Mouse (Mus musculus): ENCODE results near the gene P2ry6. TPM values are rescaled to one million over a fixed set of nuclear protein-coding genes. Genes with fewer than 3 reads are reported as not detected.

Gene P2ry6
- polyA plus RNA-seq, 1 experiment from 2014 or later, result 11.9 TPM

DNA sequence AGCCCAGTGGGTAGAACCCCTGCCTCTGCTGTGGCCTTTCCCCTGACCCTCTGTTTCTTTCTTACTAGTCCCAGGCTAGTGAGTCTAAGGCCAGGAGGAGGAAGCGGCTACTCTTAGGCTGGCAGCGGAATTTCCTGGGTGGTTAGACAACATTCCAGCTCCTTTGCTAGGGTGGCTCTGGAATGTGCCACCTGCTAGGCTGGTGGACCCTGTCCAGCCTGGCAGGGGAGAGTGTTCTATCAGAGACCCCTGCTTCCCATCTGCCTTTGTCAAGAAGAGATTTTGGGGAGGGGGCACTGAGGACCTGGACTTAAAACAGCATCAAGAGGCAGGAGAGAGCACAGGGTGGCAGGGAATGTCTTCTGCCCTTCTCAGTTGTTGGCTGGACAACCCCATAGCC, 31.8 kb upstream of the P2ry6 start:
- ATAC-seq (replicated peaks; ENCODE audit: low FRiP score, low TSS enrichment, low read depth), result no peak
- no peaks in the 10 kb centered on the region for H3K36me3 ChIP-seq (ENCODE audit: control insufficient read depth, insufficient read depth, low read length)

DNA sequence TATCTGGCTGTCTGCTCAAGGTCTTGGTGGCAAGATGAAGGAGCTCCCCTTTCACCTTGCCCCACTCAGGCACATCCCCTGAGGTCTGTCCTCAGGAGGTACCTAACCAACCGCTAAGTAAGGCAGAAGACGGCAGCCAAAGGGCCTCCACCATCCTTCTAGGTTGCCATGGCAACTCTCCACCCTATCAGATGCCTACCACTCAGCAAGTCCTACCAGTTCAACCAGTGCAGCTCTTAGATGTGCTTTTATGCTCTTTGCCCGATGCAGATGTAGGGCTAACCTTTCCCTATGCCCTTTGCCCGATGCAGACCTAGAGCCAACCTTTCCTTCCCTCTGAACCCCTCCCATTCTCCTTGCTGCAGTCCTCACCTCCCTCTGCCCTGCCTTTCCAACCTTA, 30.7 kb upstream of the P2ry6 start:
- no peak for DNase-seq (ENCODE audit: low spot score)
- ATAC-seq (replicated peaks; ENCODE audit: low FRiP score, low TSS enrichment, low read depth), result peak; percentile 32; the same call in 1 of the 2 replicates
- no peak overlapping the region for H3K9ac ChIP-seq (ENCODE audit: low read length)
- H3K36me3 ChIP-seq (ENCODE audit: control insufficient read depth, insufficient read depth, low read length), result no peaks in the 10 kb centered on the region
- no peak overlapping the region for H3K4me3 ChIP-seq (ENCODE audit: low read depth, low read length)
- H3K9me3 ChIP-seq (ENCODE audit: control insufficient read depth, low read length), result no peaks in the 10 kb centered on the region
- no peak overlapping the region for H3K4me2 ChIP-seq (ENCODE audit: low read length)
- H3K27ac ChIP-seq (ENCODE audit: low read depth), result no peak overlapping the region
- WGBS, result 59% methylated on average over 4 of the region's 4 CpGs
- H3K27me3 ChIP-seq (replicated peaks; ENCODE audit: control insufficient read depth, insufficient read depth, low read length), result peaks cover 7% of the 10 kb centered on the region; the same call in 1 of the 2 replicates
- H3K4me1 ChIP-seq (replicated peaks; ENCODE audit: control insufficient read depth, insufficient read depth, low read length), result peaks cover 9% of the 10 kb centered on the region

More for the DNA sequence above, 31.8 kb upstream of the P2ry6 start:
- Histone ChIP-seq H3K9me3 (ENCODE audit: control insufficient read depth, low read length) (no peaks in the 10 kb centered on the region), H3K4me3 (ENCODE audit: low read depth, low read length) (no peak overlapping the region), H3K9ac (ENCODE audit: low read length) (no peak overlapping the region), H3K27ac (ENCODE audit: low read depth) (no peak overlapping the region), H3K4me1 (replicated peaks; ENCODE audit: control insufficient read depth, insufficient read depth, low read length) (peaks cover 9% of the 10 kb centered on the region), H3K4me2 (ENCODE audit: low read length) (no peak overlapping the region), H3K27me3 (replicated peaks; ENCODE audit: control insufficient read depth, insufficient read depth, low read length) (peaks cover 18% of the 10 kb centered on the region)
- 67% methylated on average over 2 of the region's 2 CpGs for WGBS
- DNase-seq (ENCODE audit: low spot score), result no peak

DNA sequence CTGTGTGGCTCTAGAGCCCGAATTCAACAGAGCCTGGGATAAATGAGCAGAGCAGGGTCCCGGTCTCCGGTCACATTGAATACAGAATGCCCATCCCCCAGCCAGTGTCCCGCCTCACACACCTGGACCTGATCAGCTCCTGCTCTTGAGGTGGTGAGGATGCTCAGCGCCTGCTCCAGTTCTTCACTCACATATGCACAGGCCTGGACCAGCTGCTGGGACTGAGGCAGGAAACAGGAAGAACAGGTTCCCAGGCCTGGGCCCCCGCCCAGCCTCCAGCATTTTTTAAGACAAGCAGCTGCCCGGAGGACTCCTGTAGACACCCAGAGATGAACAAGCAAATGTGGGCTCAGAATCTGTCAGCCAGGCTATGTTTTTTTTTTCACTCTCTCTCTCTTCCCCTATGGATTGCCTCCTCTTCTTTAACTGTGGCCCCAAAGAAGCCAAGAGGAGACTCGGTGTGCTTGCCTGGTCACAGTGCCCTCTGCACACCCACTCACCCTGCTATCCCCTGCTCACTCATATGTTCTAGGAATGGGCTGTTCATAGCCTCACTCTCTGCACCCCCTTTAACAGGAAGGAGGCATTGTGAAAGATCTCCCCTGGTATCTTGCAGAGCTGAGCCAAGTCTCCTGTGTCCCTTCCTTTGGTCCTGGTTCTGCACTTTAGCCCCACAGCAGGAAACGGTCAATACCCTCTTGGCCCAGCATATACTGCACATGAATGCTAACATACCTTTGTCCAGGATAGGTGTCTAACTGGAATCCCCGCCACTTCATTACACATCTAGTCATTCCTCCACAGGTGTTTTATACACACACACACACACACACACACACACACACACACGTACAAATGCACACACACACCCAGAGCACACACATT, 29.2 kb upstream of the P2ry6 start:
- Histone ChIP-seq H3K9me3 (ENCODE audit: control insufficient read depth, low read length) (no peaks in the 10 kb centered on the region), H3K4me2 (ENCODE audit: low read length) (no peak overlapping the region), H3K4me1 (replicated peaks; ENCODE audit: control insufficient read depth, insufficient read depth, low read length) (peaks cover 9% of the 10 kb centered on the region), H3K4me3 (ENCODE audit: low read depth, low read length) (no peak overlapping the region), H3K27me3 (replicated peaks; ENCODE audit: control insufficient read depth, insufficient read depth, low read length) (no peaks in the 10 kb centered on the region), H3K9ac (ENCODE audit: low read length) (no peak overlapping the region), H3K36me3 (ENCODE audit: control insufficient read depth, insufficient read depth, low read length) (no peaks in the 10 kb centered on the region), H3K27ac (ENCODE audit: low read depth) (no peak overlapping the region)
- no peak for DNase-seq (ENCODE audit: low spot score)
- ATAC-seq (replicated peaks; ENCODE audit: low FRiP score, low TSS enrichment, low read depth), result no peak; the same call in 1 of the 2 replicates
- 55% methylated on average over 11 of the region's 11 CpGs for WGBS

DNA sequence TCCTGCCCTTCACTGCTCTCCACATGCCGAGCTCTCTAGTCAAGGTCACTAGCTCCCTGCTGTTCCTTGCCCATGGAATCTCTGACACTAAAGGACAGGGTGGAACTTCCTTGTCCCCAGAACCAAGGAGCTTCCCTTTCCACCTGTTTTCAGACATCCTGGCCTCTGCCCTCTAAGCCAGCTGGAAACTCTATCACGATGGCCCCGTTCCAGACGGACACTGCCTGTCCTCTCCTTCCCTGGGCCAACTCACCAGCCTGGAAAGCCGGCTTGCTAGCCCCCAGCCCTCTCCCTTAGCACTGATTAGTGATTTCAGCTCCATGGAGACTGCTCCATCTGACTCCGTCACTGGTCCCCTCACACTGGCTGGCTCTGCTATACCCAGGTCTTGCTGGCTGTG, 27.8 kb upstream of the P2ry6 start:
- peaks cover 9% of the 10 kb centered on the region for H3K4me1 ChIP-seq (replicated peaks; ENCODE audit: control insufficient read depth, insufficient read depth, low read length)
- WGBS, result 81% methylated on average over 6 of the region's 6 CpGs

DNA sequence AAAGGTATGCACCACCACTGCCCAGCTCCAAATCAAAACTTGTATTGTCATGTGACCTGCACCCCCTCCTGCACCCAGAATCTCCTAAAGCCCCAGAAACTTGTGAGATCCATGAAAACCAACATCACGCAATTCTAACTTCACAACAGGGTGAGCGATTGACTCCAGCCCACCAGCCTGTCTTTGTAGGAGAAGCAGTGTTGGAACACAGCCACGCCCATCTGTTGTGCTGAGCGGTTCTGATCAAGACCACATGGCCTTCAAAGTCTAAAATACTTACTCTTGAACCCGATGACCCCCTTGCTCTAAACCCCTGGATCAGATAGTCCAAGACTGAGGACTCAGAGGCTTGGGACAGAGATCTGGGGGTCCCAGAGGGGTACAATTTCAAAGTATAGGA, 25.2 kb upstream of the P2ry6 start:
- no peak overlapping the region for H3K4me3 ChIP-seq (ENCODE audit: low read depth, low read length)
- H3K27ac ChIP-seq (ENCODE audit: low read depth), result no peak overlapping the region
- H3K4me1 ChIP-seq (replicated peaks; ENCODE audit: control insufficient read depth, insufficient read depth, low read length), result peaks cover 9% of the 10 kb centered on the region; the same call in 1 of the 2 replicates
- no peaks in the 10 kb centered on the region for H3K27me3 ChIP-seq (replicated peaks; ENCODE audit: control insufficient read depth, insufficient read depth, low read length)
- DNase-seq (ENCODE audit: low spot score) (no peak), ATAC-seq (replicated peaks; ENCODE audit: low FRiP score, low TSS enrichment, low read depth) (no peak)
- 82% methylated on average over 5 of the region's 5 CpGs for WGBS
- H3K36me3 ChIP-seq (ENCODE audit: control insufficient read depth, insufficient read depth, low read length), result no peaks in the 10 kb centered on the region
- H3K9ac ChIP-seq (ENCODE audit: low read length), result no peak overlapping the region
- H3K4me2 ChIP-seq (ENCODE audit: low read length), result no peak overlapping the region
- no peaks in the 10 kb centered on the region for H3K9me3 ChIP-seq (ENCODE audit: control insufficient read depth, low read length)

More for the DNA sequence above, 27.8 kb upstream of the P2ry6 start:
- no peak overlapping the region for H3K4me3 ChIP-seq (ENCODE audit: low read depth, low read length)
- no peak overlapping the region for H3K27ac ChIP-seq (ENCODE audit: low read depth)
- DNase-seq (ENCODE audit: low spot score), result no peak
- H3K4me2 ChIP-seq (ENCODE audit: low read length), result no peak overlapping the region
- H3K36me3 ChIP-seq (ENCODE audit: control insufficient read depth, insufficient read depth, low read length), result no peaks in the 10 kb centered on the region
- H3K9ac ChIP-seq (ENCODE audit: low read length), result no peak overlapping the region
- no peaks in the 10 kb centered on the region for H3K9me3 ChIP-seq (ENCODE audit: control insufficient read depth, low read length)
- no peaks in the 10 kb centered on the region for H3K27me3 ChIP-seq (replicated peaks; ENCODE audit: control insufficient read depth, insufficient read depth, low read length)
- no peak for ATAC-seq (replicated peaks; ENCODE audit: low FRiP score, low TSS enrichment, low read depth)

DNA sequence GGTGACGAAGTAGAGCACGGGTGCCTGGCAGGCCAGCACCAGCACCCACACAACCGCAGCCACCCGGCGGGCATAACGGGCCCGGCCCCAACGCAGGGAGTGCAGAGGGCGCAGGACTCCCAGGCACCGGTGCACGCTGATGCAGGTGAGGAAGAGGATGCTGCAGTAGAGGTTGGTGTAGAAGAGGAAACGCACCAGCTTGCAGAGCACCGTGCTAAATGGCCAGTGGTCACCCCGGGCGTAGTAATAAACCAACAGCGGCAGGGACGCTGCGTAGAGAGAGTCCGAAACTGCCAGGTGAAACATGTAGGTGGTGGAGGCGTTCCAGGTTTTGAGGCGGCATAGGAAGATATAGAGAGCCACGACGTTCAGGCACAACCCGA, 24.1 kb upstream of the P2ry6 start:
- Histone ChIP-seq H3K27ac (ENCODE audit: low read depth) (no peak overlapping the region), H3K9me3 (ENCODE audit: control insufficient read depth, low read length) (no peaks in the 10 kb centered on the region), H3K4me1 (replicated peaks; ENCODE audit: control insufficient read depth, insufficient read depth, low read length) (peaks cover 6% of the 10 kb centered on the region; the same call in 1 of the 2 replicates), H3K36me3 (ENCODE audit: control insufficient read depth, insufficient read depth, low read length) (no peaks in the 10 kb centered on the region), H3K4me3 (ENCODE audit: low read depth, low read length) (no peak overlapping the region), H3K27me3 (replicated peaks; ENCODE audit: control insufficient read depth, insufficient read depth, low read length) (no peaks in the 10 kb centered on the region), H3K9ac (ENCODE audit: low read length) (no peak overlapping the region), H3K4me2 (ENCODE audit: low read length) (no peak overlapping the region)
- no peak for ATAC-seq (replicated peaks; ENCODE audit: low FRiP score, low TSS enrichment, low read depth)
- DNase-seq (ENCODE audit: low spot score), result no peak
- WGBS, result 85% methylated on average over 24 of the region's 24 CpGs

DNA sequence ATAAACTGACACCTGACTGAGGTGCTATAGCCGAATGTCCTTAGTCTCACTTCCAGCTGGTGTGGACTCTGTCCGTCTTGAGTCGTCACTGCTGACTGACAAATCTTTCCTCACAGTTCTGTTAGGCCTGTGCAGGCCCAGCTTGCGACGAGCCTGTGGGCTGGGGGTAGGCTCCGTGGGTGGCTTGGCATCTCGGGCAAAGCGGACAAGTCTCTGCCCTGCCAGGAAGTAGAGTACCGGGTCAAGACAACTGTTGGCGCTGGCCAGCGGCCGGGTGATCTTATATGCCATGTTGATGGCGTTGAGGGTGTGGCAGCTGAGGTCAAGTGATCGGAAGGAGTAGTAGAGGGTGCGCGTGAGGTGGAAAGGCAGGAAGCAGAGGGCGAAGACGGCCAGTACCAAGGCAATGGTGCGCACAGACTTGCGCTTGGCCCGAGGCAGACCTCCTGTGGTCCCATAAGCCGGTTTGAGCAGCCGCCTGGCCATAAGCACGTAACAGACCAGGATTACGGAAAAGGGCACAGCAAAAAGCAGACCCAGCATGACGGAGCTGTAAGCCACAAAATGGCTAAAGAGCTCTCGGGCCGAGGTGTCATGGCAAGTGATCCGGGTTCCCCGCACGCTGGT, 23.6 kb upstream of the P2ry6 start:
- Histone ChIP-seq H3K9ac (ENCODE audit: low read length) (no peak overlapping the region), H3K9me3 (ENCODE audit: control insufficient read depth, low read length) (no peaks in the 10 kb centered on the region), H3K4me1 (replicated peaks; ENCODE audit: control insufficient read depth, insufficient read depth, low read length) (peaks cover under 1% of the 10 kb centered on the region; the same call in 1 of the 2 replicates), H3K27ac (ENCODE audit: low read depth) (no peak overlapping the region), H3K27me3 (replicated peaks; ENCODE audit: control insufficient read depth, insufficient read depth, low read length) (no peaks in the 10 kb centered on the region), H3K4me2 (ENCODE audit: low read length) (no peak overlapping the region), H3K36me3 (ENCODE audit: control insufficient read depth, insufficient read depth, low read length) (no peaks in the 10 kb centered on the region), H3K4me3 (ENCODE audit: low read depth, low read length) (no peak overlapping the region)
- 84% methylated on average over 31 of the region's 31 CpGs for WGBS
- no peak for ATAC-seq (replicated peaks; ENCODE audit: low FRiP score, low TSS enrichment, low read depth)
- DNase-seq (ENCODE audit: low spot score), result no peak

DNA sequence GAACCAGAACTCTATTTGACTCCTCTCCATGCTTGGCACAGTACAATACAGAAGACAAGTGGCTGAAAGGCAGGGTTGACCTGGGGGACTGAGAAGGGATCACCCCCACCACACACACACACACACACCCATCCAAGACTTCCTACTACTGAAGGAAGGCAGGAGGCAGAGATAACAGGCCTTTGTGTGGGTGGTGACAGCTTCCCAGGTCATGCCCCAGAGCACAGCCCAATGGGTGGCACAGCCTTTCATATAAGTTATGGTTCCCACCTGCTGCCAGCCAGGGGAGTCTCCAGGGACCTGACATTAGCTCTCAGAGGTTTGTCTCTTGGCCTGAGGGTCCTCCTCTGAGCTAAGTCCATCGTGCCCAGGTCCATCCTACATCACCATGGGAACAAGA, 22.8 kb upstream of the P2ry6 start:
- 58% methylated on average over 1 of the region's 1 CpGs for WGBS
- no peak overlapping the region for H3K9ac ChIP-seq (ENCODE audit: low read length)
- no peak overlapping the region for H3K27ac ChIP-seq (ENCODE audit: low read depth)
- no peaks in the 10 kb centered on the region for H3K36me3 ChIP-seq (ENCODE audit: control insufficient read depth, insufficient read depth, low read length)
- H3K4me2 ChIP-seq (ENCODE audit: low read length), result no peak overlapping the region
- ATAC-seq (replicated peaks; ENCODE audit: low FRiP score, low TSS enrichment, low read depth) (no peak), DNase-seq (ENCODE audit: low spot score) (no peak)
- no peaks in the 10 kb centered on the region for H3K27me3 ChIP-seq (replicated peaks; ENCODE audit: control insufficient read depth, insufficient read depth, low read length)
- H3K4me3 ChIP-seq (ENCODE audit: low read depth, low read length), result no peak overlapping the region
- no peaks in the 10 kb centered on the region for H3K4me1 ChIP-seq (replicated peaks; ENCODE audit: control insufficient read depth, insufficient read depth, low read length)
- H3K9me3 ChIP-seq (ENCODE audit: control insufficient read depth, low read length), result no peaks in the 10 kb centered on the region
